Mouse (Mus musculus) thymus, adult 18-20 months (tissue): Measurements from ENCODE around the gene Il10rb.

Experiments used
- DNase-seq, 2 experiments: peaks; one replicate each; pipeline ENCODE4 v3.0.0; 2022; ENCODE audit warnings: mixed read lengths in 2 of 2

Gene Il10rb

GRCm38 (mm10) chr16:91405640-91406584 lies at the start of gene Il10rb:
Gene Il10rb (plus strand): TSS chr16:91406164.
- peak; percentile 65 to 70 for DNase-seq

DNA sequence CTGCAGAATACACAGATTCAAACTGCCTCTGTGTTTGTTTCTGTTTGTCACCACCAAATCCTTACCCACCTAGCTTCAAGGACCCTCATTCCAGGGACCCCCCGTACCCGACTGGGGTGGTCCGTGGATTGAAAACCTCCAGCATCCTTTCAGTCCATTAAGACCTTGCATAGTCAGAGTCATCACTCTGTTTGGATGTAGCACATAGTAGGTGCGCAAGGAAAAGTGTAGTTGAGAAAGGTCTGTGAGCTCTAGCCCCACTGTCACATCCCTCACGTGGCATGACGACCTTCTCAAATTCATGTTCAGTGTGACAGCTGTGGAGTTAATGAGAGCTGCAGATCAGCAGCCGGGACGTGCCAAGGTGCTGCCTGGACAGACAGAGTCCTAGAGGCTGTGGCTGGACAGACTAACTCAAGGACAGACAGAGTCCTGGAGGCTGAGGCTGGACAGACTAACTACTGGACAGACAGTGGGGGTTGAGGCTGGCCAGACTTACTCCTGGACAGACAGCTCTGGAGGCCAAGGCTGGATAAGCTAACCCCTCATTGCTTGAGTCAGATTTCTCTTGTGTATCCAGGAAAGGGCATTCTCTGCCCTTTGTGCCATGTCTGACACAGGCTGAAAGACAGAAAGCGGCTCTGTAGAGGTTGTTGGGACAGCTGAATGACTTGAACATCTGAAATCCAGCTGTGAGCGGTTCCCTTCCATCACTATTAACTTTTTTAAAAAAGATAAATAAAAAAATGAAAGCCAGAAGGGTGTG lies 49.0 kb upstream of the Il10rb start:
- DNase-seq = no peak

DNA sequence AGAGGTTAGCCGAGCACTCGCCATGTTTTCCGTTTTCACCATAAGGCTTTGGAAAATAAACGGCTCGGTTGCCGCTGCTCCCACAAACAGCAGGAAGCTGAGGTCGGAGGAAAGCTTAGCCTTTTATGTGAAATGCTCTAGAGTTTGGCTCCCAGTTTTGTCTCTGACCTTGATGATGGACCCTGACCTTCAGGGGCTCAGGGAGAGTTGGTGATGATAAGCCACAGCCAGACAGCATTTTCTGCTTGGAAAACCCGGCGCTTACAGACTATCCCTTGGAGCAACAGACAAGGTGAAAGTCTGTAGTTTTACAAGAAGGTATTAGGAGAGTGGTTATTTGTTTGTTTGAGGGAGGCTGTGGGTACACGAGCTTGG lies 48.5 kb upstream of the Il10rb start:
- DNase-seq = no peak

- DNase-seq = no peak
Observed at GRCm38 (mm10) chr16:91358555-91358954, 47.4 kb upstream of the Il10rb start.

- no peak for DNase-seq
Observed at GRCm38 (mm10) chr16:91359531-91359930, 46.4 kb upstream of the Il10rb start.

GRCm38 (mm10) chr16:91360162-91360561 lies 45.8 kb upstream of the Il10rb start:
- no peak for DNase-seq

DNA sequence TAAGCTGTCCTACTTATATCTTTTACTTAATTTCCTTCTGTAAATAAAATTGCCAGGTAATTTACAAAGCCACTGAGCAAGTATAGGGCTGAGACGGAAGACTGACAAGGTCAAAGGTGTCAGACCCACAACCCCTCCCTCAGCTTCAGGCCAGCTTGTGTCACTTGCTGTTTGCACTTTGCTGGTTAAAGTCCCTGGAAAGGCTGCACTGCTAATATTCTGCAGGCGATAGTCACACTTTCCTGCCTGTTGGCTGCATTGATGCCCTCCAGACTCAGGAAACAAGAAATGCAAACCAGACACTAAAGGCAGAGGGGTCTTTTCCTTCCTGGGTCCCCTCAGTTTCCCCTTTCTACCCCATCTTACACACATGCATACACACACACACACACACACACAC lies 44.0 kb upstream of the Il10rb start:
- no peak for DNase-seq

DNA sequence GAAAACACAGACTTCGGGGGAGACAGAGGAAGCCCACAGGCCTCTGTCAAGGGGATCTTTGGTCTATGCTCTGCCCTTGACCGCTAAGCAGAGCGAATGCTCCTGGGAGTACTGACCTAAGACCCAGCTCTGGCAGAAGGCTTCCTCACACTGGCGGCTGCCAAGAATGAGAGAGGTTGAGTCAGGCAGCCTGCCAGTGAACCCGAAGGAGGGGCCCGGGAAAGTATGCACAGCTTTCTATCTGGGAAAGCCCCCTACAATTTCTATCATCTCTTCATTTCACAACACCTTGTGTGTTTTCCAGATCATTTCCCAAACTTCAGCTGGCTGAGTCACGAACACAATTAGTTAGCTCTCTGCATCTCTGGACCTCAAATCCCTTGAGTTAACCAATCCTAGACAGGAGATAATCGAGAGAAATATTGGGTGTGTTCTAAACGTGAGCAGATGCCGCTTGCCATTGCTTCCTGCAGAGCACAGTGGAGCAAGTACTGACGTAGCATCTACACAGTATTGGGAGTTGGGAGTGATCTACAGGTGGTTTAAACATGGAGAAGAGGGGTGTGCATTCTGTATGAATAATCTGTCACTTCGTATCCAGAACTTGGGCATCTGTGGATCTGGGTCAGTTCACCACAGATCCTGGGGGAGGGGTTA lies 43.2 kb upstream of the Il10rb start:
- no peak for DNase-seq

GRCm38 (mm10) chr16:91363483-91363882 lies 42.5 kb upstream of the Il10rb start:
- DNase-seq = no peak

DNA sequence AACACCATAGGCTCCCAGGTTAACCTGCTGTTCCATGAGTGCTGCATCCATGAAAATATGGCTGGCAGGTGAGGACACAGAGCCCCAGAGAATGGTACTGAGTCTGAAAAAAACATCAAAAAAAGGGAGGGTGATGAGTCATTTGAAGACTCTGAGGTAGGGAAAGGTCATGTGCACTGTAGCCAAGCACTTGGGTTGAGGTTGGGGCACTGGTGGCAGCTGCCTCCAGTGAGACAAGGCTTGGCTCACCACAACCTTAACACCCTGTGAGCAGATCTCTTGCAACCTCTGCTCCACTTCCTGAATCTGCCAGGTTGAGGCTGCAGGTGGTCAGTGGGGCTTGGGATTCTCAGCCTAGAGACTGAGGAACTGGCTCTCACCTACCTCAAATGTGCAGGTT lies 39.4 kb upstream of the Il10rb start:
- DNase-seq = peak in 1 of 2 experiments; percentile 57

DNA sequence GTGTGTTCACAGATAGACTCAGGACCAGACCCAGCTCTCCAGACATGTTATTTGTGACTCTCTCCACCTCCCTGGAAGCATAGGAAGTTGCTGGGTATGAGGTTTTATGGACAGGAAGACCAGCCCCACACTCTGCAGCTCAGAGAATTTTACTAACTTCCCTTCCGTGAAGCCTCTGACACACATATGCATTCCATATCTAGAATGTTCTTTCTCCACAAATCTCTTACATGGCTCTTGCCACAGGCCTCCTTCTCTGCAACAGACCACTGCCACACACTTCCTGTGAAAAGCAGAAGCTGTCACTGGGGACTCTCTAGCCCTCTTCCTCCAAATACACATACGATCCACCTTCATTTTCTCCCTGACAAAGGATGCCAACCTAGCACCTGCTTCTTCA lies 38.9 kb upstream of the Il10rb start:
- DNase-seq = no peak

DNA sequence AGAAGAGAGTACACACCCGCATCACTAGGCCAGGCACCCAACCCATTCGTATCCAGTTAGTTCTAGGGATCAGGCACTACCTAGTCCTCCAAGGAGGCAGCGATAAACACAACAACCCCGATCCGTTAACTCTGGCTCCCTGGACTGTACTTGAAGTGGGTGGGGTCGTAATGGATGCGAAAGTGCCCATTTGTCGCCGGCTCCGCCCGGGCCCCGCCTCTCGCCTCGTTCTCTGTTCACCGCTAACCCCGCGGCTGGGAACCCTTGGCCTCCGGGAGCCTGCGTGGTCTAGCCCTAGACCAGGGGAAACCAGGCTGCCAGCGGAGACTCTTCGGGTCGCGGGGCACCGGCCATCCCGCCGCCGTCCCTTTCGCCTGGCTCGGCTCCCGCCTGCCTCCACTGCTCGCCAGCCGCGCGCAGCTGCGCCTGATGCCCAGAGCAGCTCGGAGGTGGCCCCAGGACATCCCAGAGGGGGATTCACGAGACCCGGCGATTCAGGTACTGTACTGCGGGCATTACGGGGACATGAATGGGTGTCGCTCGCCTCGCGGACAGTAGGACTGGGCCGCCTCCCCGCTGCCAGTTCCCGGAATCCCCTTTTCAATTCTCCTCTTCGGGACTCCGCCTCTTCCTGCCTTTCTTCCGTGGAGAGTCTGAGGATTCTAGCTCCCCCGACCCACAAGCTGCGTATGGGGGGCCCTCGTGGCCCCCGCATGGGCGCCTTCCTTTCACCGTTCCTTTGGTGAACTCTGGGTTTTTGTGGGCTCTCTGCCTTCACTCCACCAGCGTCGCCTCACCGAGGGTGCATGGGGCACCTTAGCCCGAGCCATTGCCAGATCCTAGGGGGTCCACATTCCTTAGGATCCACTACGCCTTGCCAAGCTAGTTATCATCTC lies 33.1 kb upstream of the Il10rb start, which contains the start of gene Ifnar2:
Ifnar2 (plus strand) TSS at position 207 of the 896 bp plus-strand sequence.
- DNase-seq = peak; percentile 62 to 72

DNA sequence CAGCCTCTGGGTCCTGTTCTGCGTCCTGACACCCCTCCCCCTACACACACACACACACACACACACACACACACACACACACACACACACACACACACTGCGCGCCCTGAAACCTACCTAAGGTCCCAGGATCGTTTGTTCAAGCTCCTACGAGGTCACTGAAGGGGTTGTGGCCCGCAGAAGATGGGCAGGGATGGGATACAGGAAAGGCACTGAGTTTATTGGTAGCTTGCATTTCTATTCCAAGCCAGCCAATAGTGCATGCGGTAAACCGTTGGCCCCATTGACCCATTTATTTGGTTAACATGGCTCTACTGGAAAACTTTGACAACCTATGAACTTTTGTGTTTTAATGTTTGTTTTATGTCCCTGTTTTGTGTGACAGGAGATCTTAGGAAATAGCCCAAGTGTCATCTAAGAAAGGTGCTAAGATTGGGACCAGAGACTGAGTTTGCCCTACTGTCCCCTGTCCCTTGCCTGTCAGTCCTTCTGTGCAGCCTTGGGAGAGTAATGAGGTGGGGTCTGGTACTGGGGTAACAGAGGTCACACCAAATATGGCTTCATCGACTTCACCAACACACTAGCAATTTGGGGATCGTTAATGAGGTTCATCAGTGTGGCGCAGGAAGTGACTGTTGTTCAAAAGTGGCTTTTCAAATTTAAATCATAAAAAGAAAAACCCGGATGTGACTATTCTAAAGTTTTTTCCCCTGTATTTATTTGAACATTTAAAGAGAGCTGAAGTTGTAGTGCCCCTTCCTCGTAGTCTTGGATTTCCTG lies 32.3 kb upstream of the Il10rb start:
- no peak for DNase-seq

DNA sequence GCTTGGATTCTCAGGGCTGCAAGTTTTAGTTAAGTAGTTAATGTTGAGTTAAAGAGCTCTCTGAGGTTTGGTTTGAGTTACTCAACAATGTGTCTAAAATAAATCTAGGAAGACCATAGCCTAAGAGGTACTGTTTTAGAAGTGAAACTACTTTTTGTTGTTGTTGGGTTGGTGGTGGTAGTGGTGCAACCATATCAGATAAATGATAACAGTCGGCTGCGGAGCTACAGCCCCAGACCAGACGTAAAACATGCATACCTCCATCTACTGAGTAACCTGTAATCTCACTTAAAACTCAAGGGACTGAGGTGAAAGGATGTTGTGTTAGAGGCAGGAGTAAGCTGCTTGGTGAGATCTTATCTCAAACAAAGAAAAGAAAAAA lies 31.7 kb upstream of the Il10rb start:
- no peak for DNase-seq

- DNase-seq = no peak
Observed at GRCm38 (mm10) chr16:91376701-91377100, 29.3 kb upstream of the Il10rb start.

DNA sequence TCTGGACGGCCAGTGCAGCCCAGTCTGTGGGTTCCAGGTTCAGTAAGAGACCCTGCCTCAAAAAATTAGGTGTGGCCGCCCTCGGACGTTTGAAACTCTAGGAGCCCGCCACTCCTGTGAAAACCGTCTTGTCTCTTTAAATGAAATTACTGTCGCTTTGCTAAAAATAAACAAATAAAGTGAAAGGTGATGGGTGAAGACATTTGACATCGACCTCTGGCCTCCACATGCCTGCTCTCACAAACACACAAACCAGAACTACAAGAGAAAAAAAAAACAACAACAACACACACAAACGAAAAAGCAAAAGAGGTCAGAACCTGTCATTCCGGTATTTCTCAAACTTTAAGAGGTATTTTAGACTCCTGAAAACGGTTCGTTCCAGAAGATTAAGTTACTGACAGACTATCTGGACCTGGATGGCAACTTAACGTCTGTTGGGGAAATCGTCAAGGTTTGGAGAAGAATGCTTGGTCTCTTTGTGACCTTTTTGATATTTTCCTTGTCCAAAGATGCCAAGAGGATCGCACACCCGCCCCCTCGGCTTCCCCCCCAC lies 27.5 kb upstream of the Il10rb start:
- no peak for DNase-seq

DNA sequence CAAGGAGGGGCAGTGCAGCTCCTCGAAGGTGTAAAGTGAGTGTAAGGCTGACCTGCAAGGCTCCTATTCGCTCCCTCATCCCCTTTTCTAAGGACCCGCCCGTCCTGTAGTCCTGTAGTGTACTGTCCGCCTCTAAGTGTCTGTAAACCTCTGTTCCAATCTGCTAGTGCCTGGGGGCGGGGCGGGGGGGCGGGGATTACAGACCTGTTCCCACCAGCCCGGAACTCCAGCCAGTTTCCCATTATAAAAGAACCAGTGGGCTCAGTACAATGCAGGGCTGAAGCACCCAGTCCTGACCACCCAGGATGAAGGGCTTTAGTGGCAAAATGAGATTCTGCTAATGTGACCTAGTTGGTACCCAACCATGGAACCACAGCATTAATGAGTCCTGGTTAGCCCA lies 27.0 kb upstream of the Il10rb start:
- no peak for DNase-seq

DNA sequence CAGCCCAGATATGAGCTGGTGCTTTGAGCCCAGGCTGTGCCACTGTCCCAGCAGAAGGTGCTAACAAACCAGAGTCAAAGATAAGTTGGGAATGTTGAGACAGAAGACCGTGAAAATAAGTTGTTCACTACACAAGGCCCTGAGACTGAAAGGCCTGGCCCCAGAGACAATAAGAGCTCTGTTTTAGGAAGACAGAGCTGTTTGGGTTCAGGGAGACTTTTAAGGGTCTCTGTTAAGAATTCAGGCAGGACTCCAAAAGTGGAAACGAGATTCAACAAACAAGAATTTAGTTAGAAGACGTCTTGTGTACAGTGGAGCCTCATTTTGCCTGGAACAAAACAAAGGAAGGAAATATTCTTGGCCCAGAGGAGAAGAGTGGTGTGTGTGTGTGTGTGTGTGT lies 26.6 kb upstream of the Il10rb start:
- DNase-seq = no peak

GRCm38 (mm10) chr16:91380151-91380550 lies 25.8 kb upstream of the Il10rb start:
- DNase-seq = no peak

DNA sequence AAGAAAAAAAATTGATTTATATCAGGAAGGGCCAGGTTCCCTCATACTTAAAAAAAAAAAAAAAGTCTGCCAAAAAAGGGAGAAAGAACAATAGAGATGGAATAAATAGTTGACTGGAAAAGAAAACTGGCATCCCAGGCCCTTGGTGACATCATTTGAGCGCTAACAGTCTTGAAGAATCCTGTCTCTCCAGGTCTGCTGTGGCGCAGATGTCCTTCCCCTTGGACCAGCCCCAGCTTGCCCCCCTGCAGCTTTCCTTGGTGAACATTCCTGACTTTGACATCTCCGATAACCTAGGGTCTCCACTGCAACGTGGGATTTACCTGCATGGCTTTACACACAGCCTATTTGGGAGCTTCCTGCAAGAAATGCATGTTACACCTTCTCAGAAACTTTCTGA lies 24.4 kb upstream of the Il10rb start:
- DNase-seq = no peak

GRCm38 (mm10) chr16:91382261-91382790 lies 23.6 kb upstream of the Il10rb start:
- DNase-seq = no peak
